Mouse (Mus musculus) left cerebral cortex, postnatal 36 days (tissue): ENCODE results near the gene Yaf2. TPM values are rescaled to one million over a fixed set of nuclear protein-coding genes. Genes with fewer than 3 reads are reported as not detected.
"Not testable (repeated sequence)": the region's sequence is repeated elsewhere in the genome, so short reads cannot be mapped to it uniquely, and the experiment has no call there.

ENCODE experiments used
- DNase-seq, 2 experiments: peaks; one replicate each; pipeline ENCODE4 v3.0.0; 2021 to 2022; ENCODE audit warnings: low spot score in 2 of 2, mixed read lengths in 1 of 2
- intact Hi-C: fragments of 180-260 bp; cut with DNase I; formaldehyde crosslinking; loops from one replicate; pipeline ENCODE4 v1.15.1; 2025
- total RNA-seq, 2 experiments: library from RNA; stranded (reverse); gene quantifications; 2 replicates each; pipeline ENCODE4 v1.2.3; 2021

Yaf2 gene
- total RNA-seq, 2 experiments from 2014 or later = 102 to 113 TPM

DNA sequence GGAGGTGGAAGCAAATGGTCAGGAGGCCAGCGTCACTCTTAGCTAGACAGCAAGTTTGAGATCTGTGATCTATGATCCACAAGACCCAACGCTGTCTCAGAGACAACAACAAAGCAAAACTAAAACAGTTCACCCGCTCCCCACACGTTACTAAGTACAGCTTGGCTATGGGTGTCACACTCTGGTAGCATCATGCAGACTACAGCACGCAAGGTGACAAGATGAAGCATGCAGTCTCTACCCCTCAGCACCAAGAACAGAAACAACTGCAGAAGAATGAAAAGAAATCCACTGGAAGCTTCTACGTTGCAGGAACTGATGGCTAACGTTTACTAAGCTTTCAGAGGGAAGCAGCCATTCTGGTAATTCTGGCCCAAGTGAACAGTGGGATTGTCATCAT lies 73.2 kb downstream of the Yaf2 start:
- intact Hi-C loops = loop anchor here (10.0 kb wide), 1 partner anchor 311 kb away; no protein-coding TSS in a partner anchor
- no peak for DNase-seq

DNA sequence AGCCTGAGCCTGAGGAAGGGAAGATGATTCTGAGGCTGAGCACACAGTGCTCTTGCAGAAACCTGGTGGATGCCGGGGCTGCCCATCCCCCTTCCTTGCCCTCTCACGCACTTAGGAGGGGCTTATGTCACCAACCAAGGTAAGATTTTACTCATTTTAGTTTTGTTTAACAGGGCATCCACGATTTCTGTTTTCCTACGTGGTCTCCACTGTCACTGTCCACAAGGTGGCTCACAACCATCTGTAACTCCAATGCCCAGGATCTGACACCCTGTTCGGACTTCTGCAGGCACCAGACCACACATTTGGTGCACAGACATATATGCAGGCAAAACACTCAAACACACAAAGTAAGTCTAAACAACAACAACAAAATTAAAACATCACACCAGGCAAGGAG lies 73.9 kb downstream of the Yaf2 start:
- no peak for DNase-seq
- intact Hi-C loops = loop anchor here (10.0 kb wide), 1 partner anchor 312 kb away; no protein-coding TSS in a partner anchor

DNA sequence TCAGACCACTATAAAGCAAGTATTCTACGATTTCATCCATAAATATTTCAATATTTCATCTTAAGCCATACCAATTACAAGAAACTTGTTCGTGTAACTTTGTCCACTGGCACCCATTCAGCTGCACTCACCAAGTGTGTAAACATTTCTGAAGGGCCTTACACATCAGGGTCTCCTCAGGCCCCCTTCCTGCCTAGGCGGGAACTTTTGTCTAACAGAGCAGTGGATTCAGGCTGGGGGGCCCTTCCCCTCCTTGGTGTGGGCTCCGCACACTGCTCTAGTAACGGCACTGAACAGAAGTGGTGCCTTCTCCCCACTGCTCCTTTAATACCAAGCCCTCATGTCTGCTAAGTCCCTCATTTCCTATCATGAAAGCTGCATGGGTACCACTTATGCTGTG lies 74.5 kb downstream of the Yaf2 start:
- intact Hi-C loops = loop anchor here (10.0 kb wide), 1 partner anchor 313 kb away; no protein-coding TSS in a partner anchor
- no peak for DNase-seq

DNA sequence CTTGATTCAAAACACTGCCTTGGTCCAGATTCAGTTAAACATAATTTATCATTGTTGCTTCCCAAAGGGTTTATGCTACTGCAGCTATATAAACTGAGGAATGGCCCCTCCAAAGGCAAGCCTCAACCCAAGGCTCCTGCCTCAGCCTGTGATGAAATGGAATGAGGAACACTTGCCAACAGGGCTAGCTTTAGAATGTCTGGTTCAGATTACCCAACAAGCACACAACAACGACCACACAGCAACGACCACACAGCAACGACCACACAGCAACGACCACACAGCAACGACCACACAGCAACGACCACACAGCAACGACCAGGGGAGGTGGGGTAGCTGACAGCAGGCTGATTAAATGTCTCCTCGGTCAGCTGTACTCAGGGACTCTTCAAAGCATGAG lies 76.8 kb downstream of the Yaf2 start:
- DNase-seq = no peak
- intact Hi-C loops = loop anchor here (10.0 kb wide), 1 partner anchor 315 kb away; no protein-coding TSS in a partner anchor

DNA sequence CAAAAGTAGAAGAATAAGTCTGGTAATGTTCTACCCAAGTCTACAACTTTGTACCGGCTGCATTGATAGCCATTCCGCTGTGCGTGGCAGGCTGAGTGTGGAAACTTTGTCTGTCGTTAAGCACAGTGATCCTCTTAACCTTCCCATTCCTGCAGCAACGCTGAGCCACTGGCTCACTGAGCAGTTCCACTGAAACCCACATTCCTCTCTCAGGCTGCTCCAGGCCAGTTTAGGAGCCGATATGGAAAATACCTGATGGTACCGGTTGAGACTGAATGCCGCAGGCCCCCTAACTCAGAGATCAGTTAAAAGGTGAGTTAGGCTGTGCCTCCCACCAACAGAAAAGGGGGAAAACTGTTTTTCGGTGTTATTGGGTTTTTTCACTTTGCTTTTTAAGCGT lies 81.4 kb downstream of the Yaf2 start:
- no peak for DNase-seq
- intact Hi-C loops = no loop called here

DNA sequence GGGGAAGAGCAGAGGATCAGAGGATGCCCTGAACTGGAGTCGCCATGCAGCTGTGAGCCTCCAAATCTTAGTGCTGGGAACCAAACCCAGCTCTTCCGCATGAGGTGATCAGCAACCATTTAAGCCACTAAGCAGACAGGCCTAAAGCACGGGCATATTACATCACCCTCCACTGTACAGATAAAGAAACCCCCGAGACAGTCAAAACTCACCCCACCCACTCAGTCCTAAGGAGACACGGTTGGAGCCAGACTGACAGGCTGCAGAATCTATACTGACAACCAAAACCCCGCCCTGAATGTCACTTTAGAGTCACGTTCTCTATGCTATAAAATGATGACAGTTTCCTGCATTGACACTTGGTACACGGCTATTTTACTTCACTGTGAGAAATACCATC lies 83.6 kb downstream of the Yaf2 start:
- intact Hi-C loops = no loop called here
- no peak for DNase-seq

DNA sequence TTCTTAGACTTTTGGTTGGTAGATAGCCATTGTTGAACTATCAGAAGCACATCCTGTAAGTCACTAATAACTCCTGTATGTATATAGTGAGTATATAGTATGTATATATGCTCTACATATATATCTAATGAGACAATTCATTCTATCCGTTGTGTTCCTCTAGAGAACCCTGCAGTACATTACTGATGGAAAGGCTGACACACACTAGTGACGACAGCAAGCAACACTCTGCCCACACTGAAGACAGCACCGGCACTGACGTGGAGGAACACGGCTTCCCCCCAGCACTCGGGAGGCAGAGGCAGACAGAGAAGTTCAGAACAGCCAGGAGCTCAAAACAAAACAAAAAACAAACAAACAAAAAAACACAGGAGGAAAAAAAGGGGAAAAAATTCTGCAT lies 84.3 kb downstream of the Yaf2 start:
- intact Hi-C loops = no loop called here
- peak in 1 of 2 experiments; percentile 40 for DNase-seq

DNA sequence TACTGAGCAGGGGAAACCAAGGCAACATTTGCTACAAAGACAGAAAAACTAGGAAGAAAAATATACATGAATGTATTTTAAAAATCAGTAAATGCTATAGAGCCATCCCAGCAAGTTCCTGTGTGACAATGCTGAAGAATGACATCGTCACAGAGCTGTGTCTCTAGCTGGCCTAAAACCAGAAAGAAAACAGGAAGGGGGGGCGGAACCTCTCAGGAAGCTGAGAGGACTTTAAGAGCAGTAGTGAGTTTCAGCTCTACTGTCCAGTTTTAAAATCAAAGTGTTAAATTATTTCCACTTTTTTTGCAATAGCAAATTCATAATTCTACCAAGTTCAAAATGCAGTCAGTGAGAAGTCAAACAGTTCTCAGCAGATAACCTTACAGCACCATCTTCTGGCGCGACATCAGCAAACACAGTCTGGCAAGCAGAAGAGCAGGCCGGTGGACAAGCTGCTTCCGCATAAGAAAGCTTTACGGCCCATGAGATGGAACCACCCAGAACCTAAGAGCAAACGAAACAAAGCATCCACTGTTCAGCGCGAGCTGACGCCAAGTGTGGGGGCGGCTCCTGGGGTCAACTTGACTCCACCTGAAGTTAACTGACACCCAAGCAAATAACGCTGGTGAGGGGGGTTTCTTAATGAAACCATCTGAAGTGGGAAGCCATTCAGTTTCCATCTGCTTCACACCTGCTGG lies 85.0 kb downstream of the Yaf2 start:
- intact Hi-C loops = no loop called here
- peak; percentile 21 to 26 for DNase-seq

DNA sequence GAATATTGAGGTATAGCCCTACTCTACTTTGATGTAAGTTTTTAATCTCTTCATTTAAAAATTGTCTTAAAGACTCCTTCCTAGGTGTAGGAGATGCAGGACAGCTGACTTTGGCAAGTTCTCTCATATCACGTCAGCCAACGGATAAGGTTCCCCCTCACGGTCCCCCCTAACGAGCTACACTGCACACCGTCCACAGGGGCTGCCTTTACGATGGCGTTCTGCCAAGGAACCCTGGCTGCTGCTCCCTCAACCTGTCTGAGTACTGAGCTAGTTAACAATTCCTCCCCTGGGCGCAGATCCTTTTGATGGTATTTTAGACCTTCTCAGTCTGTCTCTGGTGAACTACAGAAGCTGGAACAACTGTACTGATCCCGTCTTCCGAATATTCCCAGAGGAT lies 93.5 kb downstream of the Yaf2 start:
- no peak for DNase-seq
- intact Hi-C loops = no loop called here

DNA sequence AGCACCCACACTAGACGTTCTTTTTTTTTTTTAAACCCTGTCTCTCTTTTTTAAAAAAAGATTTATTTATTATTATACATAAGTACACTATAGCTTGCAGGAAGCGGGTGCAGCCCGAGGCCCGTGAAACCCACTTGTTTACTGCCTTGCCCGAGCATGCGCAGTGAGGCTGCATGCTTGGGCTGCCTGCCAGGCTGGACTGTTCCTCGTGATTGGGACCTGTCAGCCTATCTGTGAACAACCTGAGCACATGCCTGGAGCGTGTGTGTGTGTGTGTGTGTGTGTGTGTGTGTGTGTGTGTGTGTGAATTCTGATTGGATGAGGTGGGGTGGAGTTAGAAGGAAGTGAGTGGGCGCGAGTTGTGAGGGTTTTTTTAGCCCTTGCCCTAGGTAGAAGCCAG lies 100.3 kb downstream of the Yaf2 start:
- DNase-seq, intact Hi-C loops: not testable (repeated sequence)

Other genes starting within 250 kb of the Yaf2 start
- 10 to 100 TPM in 1 of 2 experiments, 1 to 10 TPM in 1; 9.9 to 13.0 TPM for gene Gxylt1, start 61.8 kb downstream of the Yaf2 start, total RNA-seq
- gene Zcrb1, start 61.4 kb upstream of the Yaf2 start, total RNA-seq = 10 to 100 TPM; 67.3 to 91.4 TPM
- gene Pphln1, start 61.4 kb upstream of the Yaf2 start, total RNA-seq = 10 to 100 TPM; 40.2 to 42.7 TPM